Mouse (Mus musculus) leukemia stem cell, adult 10-12 weeks (primary cell): ENCODE measurements around the gene Lrrc10. TPM values are rescaled to one million over a fixed set of nuclear protein-coding genes. Genes with fewer than 3 reads are reported as not detected.

Source experiments
- polyA plus RNA-seq: library from polyadenylated mRNA; stranded (reverse); fragments of >175 nt; gene quantifications from 2 replicates; pipeline ENCODE4 v1.2.3, GENCODE M21; 2012; ENCODE audit warnings: low replicate concordance

Lrrc10 gene
- polyA plus RNA-seq: not detected in 2 replicates

DNA sequence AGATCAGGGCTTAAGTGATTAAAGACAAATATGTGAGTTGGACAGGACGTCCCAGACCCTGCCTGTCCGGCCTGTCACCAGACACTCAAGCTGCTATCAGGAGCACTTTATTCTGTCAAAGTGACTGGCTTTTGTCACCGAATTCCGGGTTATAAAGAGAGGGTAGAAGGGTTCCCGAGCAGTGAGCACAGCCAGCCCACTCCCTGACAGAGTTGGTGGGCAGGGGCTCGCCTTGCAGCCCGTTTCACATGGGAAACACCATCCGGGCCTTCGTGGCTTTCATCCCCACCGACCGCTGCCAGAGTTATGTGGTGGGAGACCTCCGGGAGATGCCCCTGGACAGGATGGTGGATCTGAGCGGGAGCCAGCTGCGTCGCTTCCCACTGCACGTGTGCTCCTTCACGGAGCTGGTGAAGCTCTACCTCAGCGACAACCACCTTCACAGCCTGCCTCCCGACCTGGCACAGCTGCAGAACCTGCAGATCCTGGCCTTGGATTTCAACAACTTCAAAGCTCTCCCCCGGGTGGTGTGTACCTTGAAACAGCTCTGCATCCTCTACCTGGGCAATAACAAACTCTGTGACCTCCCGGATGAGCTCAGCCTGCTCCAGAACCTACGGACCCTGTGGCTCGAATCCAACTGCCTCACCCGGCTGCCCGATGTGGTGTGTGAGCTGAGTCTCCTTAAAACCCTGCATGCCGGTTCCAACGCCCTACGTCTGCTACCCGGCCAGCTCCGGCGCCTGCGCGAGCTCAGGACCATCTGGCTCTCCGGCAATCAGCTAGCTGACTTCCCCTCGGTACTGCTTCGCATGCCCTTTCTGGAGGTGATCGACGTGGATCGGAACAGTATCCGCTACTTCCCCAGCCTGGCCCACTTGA, at the start of gene Lrrc10:
Gene Lrrc10, plus strand, starts transcription at position 167 of the 882 bp plus-strand sequence.

DNA sequence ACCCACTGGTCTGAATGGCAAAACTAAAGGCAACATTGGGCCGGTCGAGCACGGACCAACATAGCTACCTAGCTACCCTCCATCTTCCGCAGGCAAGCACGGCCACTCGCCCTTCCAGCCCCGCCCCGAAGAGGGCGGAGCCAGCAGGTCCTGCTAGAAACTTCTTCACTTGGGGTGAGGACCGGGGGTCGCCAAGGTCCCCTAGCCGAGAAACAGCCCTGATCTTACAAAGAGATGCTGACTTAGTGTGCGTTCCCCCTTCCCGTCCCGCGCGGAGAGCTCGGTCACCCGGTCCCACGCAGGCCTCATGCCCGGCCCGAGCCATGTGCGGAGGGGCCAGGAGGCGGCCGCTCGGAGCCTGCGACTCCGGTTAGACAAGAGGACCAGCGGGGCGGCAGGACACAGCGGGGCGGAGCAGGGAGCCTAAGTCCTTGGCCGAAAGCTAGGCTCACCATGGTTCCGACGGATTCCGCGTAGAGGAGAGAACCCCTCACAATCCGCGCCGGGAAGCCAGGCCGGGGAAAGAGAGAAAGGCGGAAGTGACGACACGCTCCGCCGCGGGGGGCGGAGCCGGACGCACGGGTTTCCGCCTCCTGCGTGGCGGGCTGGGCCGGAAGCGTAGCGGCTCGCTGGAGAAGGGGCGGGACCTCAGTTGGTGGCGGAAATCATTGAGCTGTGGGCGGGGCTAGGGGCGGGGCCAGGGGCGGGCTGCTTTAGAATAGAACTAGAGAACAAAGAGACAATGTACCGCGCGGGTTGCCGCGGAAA, 18.3 kb downstream of the Lrrc10 start, which contains the start of gene Cct2:
Gene Cct2, minus strand, starts transcription at position 561 of the 768 bp plus-strand sequence.

Other genes starting within 250 kb of the Lrrc10 start
- gene Myrfl, start 148.4 kb upstream of the Lrrc10 start, polyA plus RNA-seq: 0.10 TPM in 1 of 2 replicates, not detected in the other
- gene Rab3ip, start 94.6 kb upstream of the Lrrc10 start, polyA plus RNA-seq: 7.5 and 19.6 TPM in 2 replicates
- not detected in 2 replicates for gene Gm10271, start 72.7 kb upstream of the Lrrc10 start, polyA plus RNA-seq
- gene Best3, start 59.0 kb upstream of the Lrrc10 start, polyA plus RNA-seq: not detected in 2 replicates
- 10.5 and 20.7 TPM in 2 replicates for gene Cct2, start 18.5 kb downstream of the Lrrc10 start, polyA plus RNA-seq
- 8.1 and 9.3 TPM in 2 replicates for gene Frs2, start 103.2 kb downstream of the Lrrc10 start, polyA plus RNA-seq
- 115 and 145 TPM in 2 replicates for gene Yeats4, start 179.2 kb downstream of the Lrrc10 start, polyA plus RNA-seq
- gene 9530003J23Rik, start 193.4 kb downstream of the Lrrc10 start, polyA plus RNA-seq: not detected in 2 replicates
- 7.9 and 8.5 TPM in 2 replicates for gene Lyz2, start 237.0 kb downstream of the Lrrc10 start, polyA plus RNA-seq
- not detected in 2 replicates for gene Lyz1, start 247.5 kb downstream of the Lrrc10 start, polyA plus RNA-seq